Mouse (Mus musculus) forebrain, embryonic 13.5 days (tissue): ENCODE results near the gene Inca1. TPM values are rescaled to one million over a fixed set of nuclear protein-coding genes. Genes with fewer than 3 reads are reported as not detected.

Source experiments
- ATAC-seq: fragments of 200-750 bp; cut with Nextera tagmentation; 2 replicates; pipeline ENCODE4 v1.8.0; 2017
- H3K27ac ChIP-seq: fragments of 300-500 bp; sonication (generic); 2 replicates; pipeline ENCODE4 v1.5.1; 2015; ENCODE audit warnings: inconsistent platforms, mild to moderate bottlenecking, moderate library complexity
- H3K27me3 ChIP-seq: fragments of 300-500 bp; sonication (generic); 2 replicates; pipeline ENCODE4 v1.6.1; 2015; ENCODE audit warnings: mild to moderate bottlenecking, inconsistent platforms
- H3K36me3 ChIP-seq: fragments of 300-500 bp; sonication (generic); 2 replicates; pipeline ENCODE4 v1.6.1; 2015; ENCODE audit warnings: mild to moderate bottlenecking, inconsistent platforms; ENCODE audit not compliant: poor library complexity, severe bottlenecking
- H3K4me1 ChIP-seq: fragments of 300-500 bp; sonication (generic); 2 replicates; pipeline ENCODE4 v1.6.1; 2015; ENCODE audit warnings: inconsistent platforms
- H3K4me2 ChIP-seq: fragments of 300-500 bp; sonication (generic); 2 replicates; pipeline ENCODE4 v1.6.1; 2015; ENCODE audit warnings: inconsistent platforms, mild to moderate bottlenecking, moderate library complexity
- H3K4me3 ChIP-seq: fragments of 300-500 bp; sonication (generic); 2 replicates; pipeline ENCODE4 v1.5.1; 2015; ENCODE audit warnings: mild to moderate bottlenecking, inconsistent platforms
- H3K9ac ChIP-seq: fragments of 300-500 bp; sonication (generic); 2 replicates; pipeline ENCODE4 v1.6.1; 2015; ENCODE audit warnings: mild to moderate bottlenecking, inconsistent platforms
- H3K9me3 ChIP-seq: fragments of 300-500 bp; sonication (generic); replicated peaks from 2 replicates; pipeline ENCODE4 v1.6.1; 2016; ENCODE audit warnings: inconsistent platforms
- WGBS: fragments of 180-500 bp; shearing (Covaris S2); methylation state at CpG from one replicate; pipeline ENCODE4 v1.1.7; 2015; 5-methylcytosine and 5-hydroxymethylcytosine counted together
- microRNA-seq: library from miRNA; unstranded; fragments of <30 nt; microRNA quantifications from one replicate; pipeline ENCODE4, GENCODE M21; 2016
- polyA plus RNA-seq: library from polyadenylated mRNA; unstranded; fragments of >200 nt; fragmentation: Nextera tagmentation; extraction: Ambion mirVana; gene quantifications from 2 replicates; pipeline ENCODE4 v1.2.1, GENCODE M21; 2015

Inca1 gene
- polyA plus RNA-seq, 1 experiment from 2014 or later, result 0.89 TPM

GRCm38 (mm10) chr11:70646691-70647650 is 53.0 kb downstream of the Inca1 start, which contains the start of the genes Rnf167 and Slc25a11:
TSS of gene Rnf167 (plus strand) at chr11:70647235.
TSS of gene Slc25a11 (minus strand) at chr11:70647479.
- Histone ChIP-seq H3K9ac (peak within 1 kb of the TSS; percentile 90), H3K9me3 (no peaks in the 10 kb centered on the region), H3K4me2 (peak within 1 kb of the TSS; percentile 100), H3K27me3 (no peaks in the 10 kb centered on the region), H3K4me3 (peak within 1 kb of the TSS; percentile 75), H3K4me1 (peaks cover 42% of the 10 kb centered on the region), H3K27ac (peak within 1 kb of the TSS; percentile 92), H3K36me3 (peaks cover 67% of the 10 kb centered on the region)
- peak; percentile 90 for ATAC-seq
- WGBS, result under 1% methylated on average over 61 of the region's 63 CpGs

GRCm38 (mm10) chr11:70646259-70646555 is 53.7 kb downstream of the Inca1 start:
- WGBS, result 10% methylated on average over 3 of the region's 3 CpGs
- H3K36me3 ChIP-seq, result peaks cover 59% of the 10 kb centered on the region

GRCm38 (mm10) chr11:70645461-70646258 is 54.3 kb downstream of the Inca1 start:
- no peaks in the 10 kb centered on the region for H3K27me3 ChIP-seq
- 95% methylated on average over 12 of the region's 12 CpGs for WGBS
- H3K4me2 ChIP-seq, result peak overlapping the region; percentile 88
- no peaks in the 10 kb centered on the region for H3K9me3 ChIP-seq
- peak overlapping the region; percentile 75 for H3K4me3 ChIP-seq
- ATAC-seq, result no peak
- peak overlapping the region; percentile 90 for H3K9ac ChIP-seq
- H3K36me3 ChIP-seq, result peaks cover 54% of the 10 kb centered on the region
- H3K27ac ChIP-seq, result no peak overlapping the region
- peaks cover 37% of the 10 kb centered on the region for H3K4me1 ChIP-seq

More at GRCm38 (mm10) chr11:70646259-70646555, 53.7 kb downstream of the Inca1 start:
- Histone ChIP-seq H3K4me2 (peak overlapping the region; percentile 88), H3K4me3 (peak overlapping the region; percentile 75), H3K9me3 (no peaks in the 10 kb centered on the region), H3K27ac (peak overlapping the region; percentile 92), H3K27me3 (no peaks in the 10 kb centered on the region), H3K4me1 (peaks cover 37% of the 10 kb centered on the region), H3K9ac (peak overlapping the region; percentile 90)
- ATAC-seq, result no peak; the same call in 1 of the 2 replicates

- H3K4me2 ChIP-seq, result no peak overlapping the region
- 97% methylated on average over 8 of the region's 8 CpGs for WGBS
- H3K36me3 ChIP-seq, result peaks cover 44% of the 10 kb centered on the region
- H3K4me1 ChIP-seq, result peaks cover 36% of the 10 kb centered on the region
- no peak overlapping the region for H3K4me3 ChIP-seq
- H3K9ac ChIP-seq, result no peak overlapping the region
- H3K27ac ChIP-seq, result no peak overlapping the region
- H3K9me3 ChIP-seq, result no peaks in the 10 kb centered on the region
- H3K27me3 ChIP-seq, result no peaks in the 10 kb centered on the region
- no peak for ATAC-seq
These were observed 55.3 kb downstream of the Inca1 start for GRCm38 (mm10) chr11:70644564-70645103.

- H3K9me3 ChIP-seq, result no peaks in the 10 kb centered on the region
- peaks cover 20% of the 10 kb centered on the region for H3K4me1 ChIP-seq
- H3K4me2 ChIP-seq, result no peak overlapping the region
- H3K36me3 ChIP-seq, result peaks cover 30% of the 10 kb centered on the region
- no peak overlapping the region for H3K4me3 ChIP-seq
- H3K27me3 ChIP-seq, result no peaks in the 10 kb centered on the region
- H3K27ac ChIP-seq, result no peak overlapping the region
- WGBS, result 89% methylated on average over 6 of the region's 6 CpGs
- H3K9ac ChIP-seq, result no peak overlapping the region
- ATAC-seq, result no peak
These were observed 56.9 kb downstream of the Inca1 start for GRCm38 (mm10) chr11:70643051-70643450.

GRCm38 (mm10) chr11:70641241-70641640 is 58.7 kb downstream of the Inca1 start:
- Histone ChIP-seq H3K27me3 (no peaks in the 10 kb centered on the region), H3K4me3 (no peak overlapping the region), H3K9ac (no peak overlapping the region), H3K9me3 (no peaks in the 10 kb centered on the region), H3K4me1 (peaks cover 12% of the 10 kb centered on the region), H3K4me2 (no peak overlapping the region), H3K27ac (no peak overlapping the region), H3K36me3 (peaks cover 30% of the 10 kb centered on the region)
- WGBS, result 90% methylated on average over 7 of the region's 7 CpGs
- no peak for ATAC-seq

- Histone ChIP-seq H3K27ac (no peak overlapping the region), H3K36me3 (peaks cover 24% of the 10 kb centered on the region), H3K4me2 (no peak overlapping the region), H3K4me1 (no peaks in the 10 kb centered on the region), H3K27me3 (no peaks in the 10 kb centered on the region), H3K9ac (no peak overlapping the region), H3K4me3 (no peak overlapping the region), H3K9me3 (no peaks in the 10 kb centered on the region)
- ATAC-seq, result no peak
- 87% methylated on average over 8 of the region's 8 CpGs for WGBS
These were observed 60.0 kb downstream of the Inca1 start for GRCm38 (mm10) chr11:70639976-70640375.

- Histone ChIP-seq H3K27me3 (no peaks in the 10 kb centered on the region), H3K9me3 (no peaks in the 10 kb centered on the region), H3K27ac (no peak within 1 kb of the TSS), H3K4me3 (no peak within 1 kb of the TSS), H3K36me3 (0 out of 2 replicates have a peak, but pooled peaks cover 13% of the 10 kb centered on the region), H3K4me2 (no peak within 1 kb of the TSS), H3K4me1 (no peaks in the 10 kb centered on the region), H3K9ac (no peak within 1 kb of the TSS)
- no peak for ATAC-seq
- WGBS, result 62% methylated on average over 5 of the region's 5 CpGs
These were observed 61.2 kb downstream of the Inca1 start, which contains the start of gene Gp1ba for GRCm38 (mm10) chr11:70638714-70639278. TSS of gene Gp1ba (plus strand) at chr11:70639122.

Small RNA genes within 50 kb of the gene (microRNA-seq; reads per million reads assigned to microRNA genes)
- not detected for gene Mir6925

Other genes starting within 250 kb of the Inca1 start
- gene Med11, start 248.2 kb downstream of the Inca1 start, polyA plus RNA-seq, result 36.6 and 40.8 TPM in 2 replicates
- 0.37 and 0.58 TPM in 2 replicates for gene Zmynd15, start 240.7 kb downstream of the Inca1 start, polyA plus RNA-seq
- gene Cxcl16, start 240.2 kb downstream of the Inca1 start, polyA plus RNA-seq, result 0.71 and 0.83 TPM in 2 replicates
- 0.17 and 0.30 TPM in 2 replicates for gene Tm4sf5, start 194.9 kb downstream of the Inca1 start, polyA plus RNA-seq
- gene Vmo1, start 185.5 kb downstream of the Inca1 start, polyA plus RNA-seq, result 0.57 TPM in 1 of 2 replicates, not detected in the other
- not detected in 2 replicates for gene Gltpd2, start 181.0 kb downstream of the Inca1 start, polyA plus RNA-seq
- gene Psmb6, start 174.8 kb downstream of the Inca1 start, polyA plus RNA-seq, result 912 and 933 TPM in 2 replicates
- not detected in 2 replicates for gene Gm40193, start 167.2 kb downstream of the Inca1 start, polyA plus RNA-seq
- 2.9 and 4.6 TPM in 2 replicates for gene Pld2, start 160.1 kb downstream of the Inca1 start, polyA plus RNA-seq
- 10.6 and 11.2 TPM in 2 replicates for gene Mink1, start 137.3 kb downstream of the Inca1 start, polyA plus RNA-seq
- gene 4930544D05Rik, start 84.3 kb downstream of the Inca1 start, polyA plus RNA-seq, result not detected in 2 replicates
- not detected in 2 replicates for gene Chrne, start 80.9 kb downstream of the Inca1 start, polyA plus RNA-seq
- 0.15 and 0.30 TPM in 2 replicates for gene Gp1ba, start 61.0 kb downstream of the Inca1 start, polyA plus RNA-seq
- 108 and 119 TPM in 2 replicates for gene Rnf167, start 52.9 kb downstream of the Inca1 start, polyA plus RNA-seq
- 156 and 165 TPM in 2 replicates for gene Slc25a11, start 52.7 kb downstream of the Inca1 start, polyA plus RNA-seq
- 919 and 977 TPM in 2 replicates for gene Pfn1, start 45.5 kb downstream of the Inca1 start, polyA plus RNA-seq
- 7.1 and 7.4 TPM in 2 replicates for gene Eno3, start 43.0 kb downstream of the Inca1 start, polyA plus RNA-seq
- gene Spag7, start 30.7 kb downstream of the Inca1 start, polyA plus RNA-seq, result 173 and 177 TPM in 2 replicates
- gene Camta2, start 12.1 kb downstream of the Inca1 start, polyA plus RNA-seq, result 11.9 and 13.9 TPM in 2 replicates
- 1.3 and 1.5 TPM in 2 replicates for gene Kif1c, start 393 bp upstream of the Inca1 start, polyA plus RNA-seq
- 11.5 and 13.4 TPM in 2 replicates for gene Zfp3, start 64.1 kb upstream of the Inca1 start, polyA plus RNA-seq
- gene Scimp, start 112.4 kb upstream of the Inca1 start, polyA plus RNA-seq, result not detected in 2 replicates
- gene Rabep1, start 144.6 kb upstream of the Inca1 start, polyA plus RNA-seq, result 66.6 and 69.6 TPM in 2 replicates